Mouse (Mus musculus) heart, postnatal 25 days (tissue): Measurements from ENCODE around the gene Lix1l. TPM values are rescaled to one million over a fixed set of nuclear protein-coding genes. Genes with fewer than 3 reads are reported as not detected.
"Not testable (repeated sequence)": the region's sequence is repeated elsewhere in the genome, so short reads cannot be mapped to it uniquely, and the experiment has no call there.

Experiments used
- DNase-seq: peaks from one replicate; pipeline ENCODE4 v3.0.0; 2022; ENCODE audit warnings: low spot score
- intact Hi-C: fragments of 180-260 bp; cut with DNase I; formaldehyde crosslinking; loops from one replicate; pipeline ENCODE4 v1.15.1; 2025
- total RNA-seq, 2 experiments: library from RNA; stranded (reverse); gene quantifications; 2 replicates each; pipeline ENCODE4 v1.2.3; 2021

Lix1l gene
- total RNA-seq, 2 experiments from 2014 or later, result 25.4 to 27.2 TPM

DNA sequence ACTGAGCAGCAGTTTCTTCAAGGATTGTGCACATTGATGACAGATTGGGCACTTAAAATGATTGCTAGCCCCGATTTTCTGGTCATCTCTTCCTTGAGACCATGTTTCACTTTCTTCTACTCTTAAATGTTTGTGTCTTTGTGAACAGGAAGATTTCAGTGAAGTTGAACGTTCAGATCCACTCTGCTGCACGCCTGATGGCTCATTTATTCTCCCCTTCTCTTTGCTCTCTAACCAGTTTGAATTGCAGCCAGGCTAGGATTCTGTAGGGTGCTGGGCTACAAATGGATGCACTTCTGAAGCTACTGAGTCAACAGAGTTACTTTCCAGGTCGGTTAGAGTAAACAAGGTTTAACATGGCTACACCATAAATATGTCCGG is 1.7 kb downstream of the Lix1l start:
- intact Hi-C loops, result loop anchor here (2.0 kb wide), 1 partner anchor 26 kb away; the partner anchor contains the start of gene Rbm8a

DNA sequence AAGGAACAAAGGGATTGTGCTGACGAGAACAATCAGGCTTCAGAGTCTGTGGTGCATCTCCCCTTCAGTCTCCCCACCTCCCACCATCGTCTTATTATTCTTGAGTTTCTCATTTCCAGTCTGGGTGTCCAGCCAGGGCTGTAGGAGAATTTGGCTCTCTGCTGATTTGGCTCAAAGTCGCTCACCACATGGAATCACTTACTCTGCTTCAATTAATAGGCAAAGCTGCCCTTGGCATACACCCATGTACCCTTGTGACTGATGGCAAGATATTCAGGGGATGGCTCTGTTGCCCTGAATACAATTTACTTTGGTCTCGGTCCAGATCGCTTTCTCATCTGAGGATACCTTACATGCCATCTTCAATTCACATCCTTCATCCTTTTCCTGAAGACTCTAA is 2.4 kb downstream of the Lix1l start:
- intact Hi-C loops, result loop anchor here (2.0 kb wide), 1 partner anchor 25 kb away; the partner anchor contains the start of gene Rbm8a
- DNase-seq, result no peak

More for the DNA sequence above, 1.7 kb downstream of the Lix1l start:
- DNase-seq, result no peak

DNA sequence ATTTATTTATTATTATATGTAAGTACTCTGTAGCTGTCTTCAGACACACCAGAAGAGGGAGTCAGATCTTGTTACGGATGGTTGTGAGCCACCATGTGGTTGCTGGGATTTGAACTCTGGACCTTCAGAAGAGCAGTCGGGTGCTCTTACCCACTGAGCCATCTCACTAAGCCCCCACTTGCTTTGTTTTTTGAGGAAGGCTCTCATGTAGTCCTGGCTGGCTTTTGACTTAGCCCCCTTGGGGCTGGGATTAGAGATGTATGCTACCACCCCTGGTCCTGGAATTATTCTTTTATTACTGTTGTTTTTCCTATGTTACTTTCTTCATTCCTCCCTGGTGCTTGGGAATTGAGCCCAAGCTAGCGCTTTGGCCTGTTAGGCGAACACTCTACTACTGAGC is 5.1 kb downstream of the Lix1l start:
- intact Hi-C loops, DNase-seq: not testable (repeated sequence)

DNA sequence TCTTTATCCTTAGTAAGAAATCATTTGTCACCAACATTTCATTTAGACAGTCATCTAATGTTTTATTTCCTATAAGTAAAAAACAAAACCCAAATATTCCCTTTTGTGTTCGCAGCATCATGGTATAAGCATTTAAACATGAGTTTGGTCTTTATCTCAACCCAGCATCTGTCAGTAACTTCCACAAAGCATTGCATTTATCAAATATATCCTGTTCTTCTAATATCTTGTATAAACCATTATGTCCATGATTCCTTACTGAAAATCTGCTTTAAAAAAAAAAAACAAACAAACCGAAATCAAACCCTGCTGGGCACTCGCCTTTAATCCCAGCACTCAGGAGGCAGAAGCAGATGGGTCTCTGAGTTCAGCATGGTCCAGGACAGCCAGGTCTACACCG is 5.7 kb downstream of the Lix1l start:
- intact Hi-C loops, result no loop called here
- no peak for DNase-seq

DNA sequence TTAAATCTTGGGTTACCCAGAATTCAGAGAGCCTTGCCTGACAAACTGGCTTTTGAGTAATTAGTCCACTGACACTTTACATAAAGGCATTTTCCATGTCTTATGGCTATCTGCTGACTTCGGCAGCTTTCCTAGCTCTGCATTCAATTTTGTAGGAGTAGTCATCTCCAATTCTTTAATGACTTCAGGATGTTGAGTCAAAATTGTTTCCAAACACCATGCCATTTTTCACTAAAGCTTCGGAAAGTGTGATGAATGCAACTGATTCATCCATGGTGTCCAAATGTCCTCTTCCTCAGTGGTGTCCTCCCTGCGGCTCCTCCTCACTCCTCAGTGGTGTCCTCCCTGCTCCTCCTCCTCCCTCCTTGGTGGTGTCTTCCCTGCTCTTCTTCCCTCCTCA is 17.0 kb downstream of the Lix1l start:
- intact Hi-C loops, result no loop called here
- no peak for DNase-seq

DNA sequence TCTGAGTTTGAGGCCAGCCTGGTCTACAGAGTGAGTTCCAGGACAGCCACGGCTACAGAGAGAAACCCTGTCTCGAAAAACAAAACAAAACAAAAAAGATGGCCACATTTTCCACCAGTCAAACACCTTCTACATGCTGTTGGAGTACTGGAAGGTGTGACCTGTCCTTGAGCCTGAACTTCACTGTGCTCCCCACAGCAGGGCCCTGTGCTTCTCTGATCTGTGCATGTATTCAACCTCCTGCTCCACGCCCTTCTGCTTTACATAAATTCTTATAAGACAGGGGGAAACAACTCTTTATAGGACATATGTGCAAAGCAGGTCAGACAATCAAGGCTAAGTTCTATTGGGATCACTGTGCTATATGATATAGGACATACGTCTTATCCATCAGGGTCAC is 22.3 kb downstream of the Lix1l start:
- intact Hi-C loops, result no loop called here

DNA sequence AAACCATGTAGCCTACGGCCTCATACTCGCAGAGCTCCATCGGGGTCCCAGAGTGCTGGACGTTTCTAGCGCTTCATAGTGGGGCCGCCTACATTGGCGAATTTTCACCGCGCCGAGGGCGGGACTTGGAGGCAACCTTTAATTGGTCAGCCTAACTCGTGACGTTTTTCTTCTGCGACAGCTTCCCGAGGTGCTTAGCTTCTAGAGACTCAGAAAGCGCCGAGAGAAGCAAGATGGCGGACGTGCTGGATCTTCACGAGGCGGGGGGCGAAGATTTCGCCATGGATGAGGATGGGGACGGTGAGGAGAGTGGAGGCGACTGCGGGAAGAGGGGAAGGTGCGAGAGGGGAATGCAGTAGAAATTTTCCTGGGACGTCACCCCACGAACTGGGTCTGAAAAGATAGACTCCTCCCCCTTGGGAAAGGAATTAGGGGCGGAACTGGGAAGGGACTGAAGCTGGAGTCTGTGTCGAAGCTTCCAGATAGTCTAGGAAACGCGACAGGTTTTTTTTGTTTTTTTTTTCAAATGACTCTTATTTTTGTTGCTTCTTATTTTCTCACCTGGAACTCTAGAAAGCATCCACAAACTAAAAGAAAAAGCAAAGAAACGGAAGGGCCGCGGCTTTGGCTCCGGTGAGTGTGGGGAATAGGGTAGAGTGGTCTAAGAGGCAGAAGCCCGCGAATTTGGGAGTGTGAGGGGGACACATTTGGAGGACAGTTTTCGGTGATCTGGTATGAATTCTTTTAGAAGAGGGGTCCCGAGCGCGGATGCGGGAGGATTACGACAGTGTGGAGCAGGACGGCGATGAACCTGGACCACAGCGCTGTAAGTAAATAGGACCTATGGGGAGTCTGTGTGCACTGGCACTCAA is 29.0 kb downstream of the Lix1l start, which contains the start of gene Rbm8a:
Gene Rbm8a (plus strand): TSS at position 205 of the 872 bp plus-strand sequence.
- intact Hi-C loops, result loop anchor here (2.0 kb wide), 1 partner anchor 27 kb away; no protein-coding TSS in a partner anchor
- DNase-seq, result peak; percentile 90

More for the DNA sequence above, 22.3 kb downstream of the Lix1l start:
- no peak for DNase-seq

DNA sequence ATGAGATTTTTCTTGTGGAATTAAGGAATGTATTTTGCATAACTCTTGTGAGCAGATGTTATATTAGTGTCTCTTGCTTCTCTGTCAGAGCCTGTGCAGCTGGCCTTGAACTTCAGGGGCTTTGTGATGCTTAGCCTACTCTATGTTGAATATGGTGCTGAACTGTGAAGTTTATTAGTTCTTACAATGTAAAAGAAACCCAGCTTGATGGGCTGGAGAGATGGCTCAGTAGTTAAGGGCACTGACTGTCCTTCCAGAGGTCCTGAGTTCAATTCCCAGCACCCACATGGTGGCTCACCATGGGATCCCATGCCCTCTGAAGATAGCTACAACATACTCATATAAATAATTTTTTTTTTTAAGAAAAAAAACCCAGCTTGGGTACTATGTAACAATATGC is 31.1 kb downstream of the Lix1l start:
- intact Hi-C loops, result no loop called here

DNA sequence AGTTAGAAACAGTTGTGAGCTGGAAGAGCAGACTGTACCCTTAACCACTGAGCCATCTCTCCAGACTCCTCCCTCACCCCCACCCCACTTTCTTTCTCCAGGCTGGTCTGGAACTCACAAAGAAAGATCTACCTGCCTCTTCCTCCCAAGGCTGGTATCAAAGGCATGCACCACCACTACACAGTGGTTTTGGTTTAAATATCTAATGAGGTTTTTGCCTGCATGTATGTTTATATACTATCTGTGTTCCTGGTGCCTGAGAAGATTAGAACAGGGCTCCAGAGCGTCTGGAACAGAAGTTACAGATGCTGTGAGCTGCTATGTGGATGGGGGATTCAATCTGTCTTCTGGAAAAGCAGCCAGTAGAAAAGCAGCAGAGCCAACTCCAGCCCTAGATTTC is 33.1 kb downstream of the Lix1l start:
- no peak for DNase-seq
- intact Hi-C loops, result no loop called here

More for the DNA sequence above, 31.1 kb downstream of the Lix1l start:
- no peak for DNase-seq

DNA sequence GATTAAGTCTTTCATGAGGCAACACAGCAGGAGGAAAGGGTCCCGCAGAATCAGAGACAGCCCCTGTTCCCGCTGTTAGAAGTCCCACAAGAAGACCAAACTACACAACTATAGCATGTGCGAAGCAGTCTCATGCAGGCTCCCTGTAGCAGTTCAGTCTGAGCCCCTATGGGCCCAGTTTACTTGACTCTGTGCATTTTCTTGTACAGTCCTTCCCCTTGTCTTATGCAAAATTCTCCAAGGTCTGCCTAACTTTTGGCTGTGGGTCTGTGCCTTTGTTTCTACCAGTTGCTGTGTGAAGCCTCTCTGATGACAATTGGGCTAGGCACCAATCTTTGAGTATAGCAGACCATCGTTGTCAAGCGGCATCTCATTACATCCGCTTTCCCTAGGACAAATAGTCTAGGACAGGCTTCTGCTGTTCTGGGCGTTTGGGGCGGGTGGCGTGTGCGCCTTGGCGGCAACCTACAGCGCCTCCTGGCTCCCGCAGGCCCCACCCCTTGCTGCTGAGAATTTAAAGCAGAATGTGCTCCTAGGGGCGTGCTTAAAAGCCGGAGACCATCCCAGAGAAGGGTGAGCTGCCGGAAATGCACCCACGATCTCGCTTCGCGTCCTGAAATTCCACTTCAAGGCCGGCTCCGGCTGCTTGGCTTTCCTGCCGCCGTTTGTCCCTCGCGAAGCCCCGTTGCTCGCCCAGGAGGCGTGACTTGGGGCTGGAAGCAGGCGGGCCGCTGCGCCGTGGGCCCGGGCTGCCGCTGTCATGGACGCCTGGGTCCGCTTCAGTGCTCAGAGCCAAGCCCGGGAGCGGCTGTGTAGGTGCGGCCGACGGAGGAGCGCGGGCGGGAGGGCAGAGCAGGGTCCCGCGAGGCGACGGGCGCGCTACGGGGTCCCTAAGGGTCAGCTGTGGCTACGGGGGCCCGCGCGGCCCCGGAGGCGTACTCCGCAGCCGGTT is 34.3 kb downstream of the Lix1l start, which contains the start of the genes Pex11b and Gm42957:
Gene Pex11b (plus strand): TSS at position 449 of the 952 bp plus-strand sequence.
Gene Gm42957 (plus strand): TSS at position 547 of the 952 bp plus-strand sequence.
- peak; percentile 83 for DNase-seq
- intact Hi-C loops, result no loop called here

DNA sequence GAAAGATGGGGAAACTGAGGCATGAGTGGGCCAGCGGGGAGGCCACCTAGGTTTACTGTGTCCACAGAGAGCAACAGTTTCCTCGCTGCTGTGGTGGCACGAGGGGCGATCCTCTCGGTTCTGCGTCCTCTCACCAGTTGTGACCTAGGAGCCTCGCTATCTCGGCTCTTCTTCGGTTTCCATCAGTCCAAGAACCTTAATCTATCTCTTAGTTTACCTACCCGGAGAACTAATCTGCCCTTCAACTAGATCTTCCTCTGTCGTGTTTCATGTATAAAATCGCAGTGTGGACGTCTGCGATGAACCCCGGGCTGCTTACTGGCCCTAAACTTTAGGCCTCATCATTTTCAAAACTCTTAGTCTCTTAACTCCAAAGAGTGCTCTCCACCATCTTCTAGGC is 35.0 kb downstream of the Lix1l start:
- no peak for DNase-seq
- intact Hi-C loops, result no loop called here

DNA sequence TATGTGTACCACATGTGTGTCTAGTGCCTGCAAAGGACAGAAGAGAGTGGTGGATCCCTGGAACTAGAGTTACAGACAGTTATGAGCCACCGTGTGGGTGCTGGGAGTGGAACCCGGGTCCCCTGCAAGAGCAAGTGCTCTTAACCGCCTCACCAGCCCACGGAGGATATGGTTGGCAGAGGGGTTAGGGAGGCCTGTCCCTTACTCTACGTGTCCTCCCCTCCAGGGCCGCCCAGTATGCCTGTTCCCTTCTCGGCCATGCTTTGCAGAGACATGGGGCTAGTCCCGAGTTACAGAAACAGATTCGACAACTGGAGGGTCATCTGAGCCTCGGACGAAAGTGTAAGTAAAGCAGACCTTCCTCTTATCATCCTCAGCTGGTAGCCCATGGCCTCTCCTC is 35.5 kb downstream of the Lix1l start:
- intact Hi-C loops, result no loop called here
- no peak for DNase-seq

DNA sequence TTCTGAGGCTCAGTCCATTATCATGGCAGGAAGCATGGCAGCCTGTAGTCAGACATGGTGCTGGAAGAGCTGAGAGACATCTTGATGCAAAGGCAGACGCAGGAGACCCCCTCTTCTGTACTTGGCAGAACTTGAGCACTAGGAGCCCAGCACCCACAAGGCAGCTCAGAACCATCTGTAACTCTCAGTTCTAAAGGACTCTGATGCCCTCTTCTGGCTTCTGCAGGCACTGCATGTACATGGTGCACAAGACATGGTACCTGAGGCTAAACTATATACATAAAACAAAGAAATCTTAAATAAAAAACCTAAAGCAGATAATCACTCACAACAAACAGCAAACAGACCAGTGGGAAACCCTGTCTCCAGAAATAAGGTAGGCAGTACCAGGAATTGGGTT is 38.3 kb downstream of the Lix1l start:
- intact Hi-C loops, result loop anchor here (1.0 kb wide), 2 partner anchors 59 to 93 kb away; no protein-coding TSS in a partner anchor
- DNase-seq, result no peak

DNA sequence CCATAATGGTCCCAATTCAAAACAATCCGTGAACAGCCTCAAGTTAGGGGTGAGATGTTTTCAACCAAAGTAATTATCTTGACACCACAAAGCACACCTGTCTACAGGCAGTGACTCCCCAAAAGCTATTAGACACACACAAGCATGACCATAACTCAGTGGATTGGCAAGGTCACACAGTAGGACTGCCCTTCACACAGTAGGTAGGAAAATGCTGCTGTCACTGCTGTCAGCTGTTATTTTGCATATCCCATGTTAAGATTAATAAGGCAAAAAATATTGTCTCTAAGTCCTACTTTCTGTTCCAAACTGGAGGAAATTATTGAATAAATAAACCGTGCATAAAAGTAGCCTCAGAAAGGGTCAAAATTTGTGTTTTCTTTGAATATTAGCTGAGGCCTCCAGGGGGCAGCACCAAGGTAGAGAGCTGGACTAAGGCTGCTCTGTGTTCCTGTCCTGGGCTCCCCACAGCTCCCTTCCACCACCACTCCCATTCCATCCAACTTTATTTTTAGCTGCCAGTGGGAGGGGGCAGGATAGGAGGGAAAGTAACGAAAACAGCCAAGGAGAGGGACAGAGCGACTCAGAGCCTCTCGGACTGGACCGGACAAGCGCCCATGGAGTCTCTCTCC is 44.2 kb downstream of the Lix1l start, which contains the start of gene Itga10:
Gene Itga10 (plus strand): TSS at position 567 of the 632 bp plus-strand sequence.
- DNase-seq, result no peak
- intact Hi-C loops, result no loop called here

DNA sequence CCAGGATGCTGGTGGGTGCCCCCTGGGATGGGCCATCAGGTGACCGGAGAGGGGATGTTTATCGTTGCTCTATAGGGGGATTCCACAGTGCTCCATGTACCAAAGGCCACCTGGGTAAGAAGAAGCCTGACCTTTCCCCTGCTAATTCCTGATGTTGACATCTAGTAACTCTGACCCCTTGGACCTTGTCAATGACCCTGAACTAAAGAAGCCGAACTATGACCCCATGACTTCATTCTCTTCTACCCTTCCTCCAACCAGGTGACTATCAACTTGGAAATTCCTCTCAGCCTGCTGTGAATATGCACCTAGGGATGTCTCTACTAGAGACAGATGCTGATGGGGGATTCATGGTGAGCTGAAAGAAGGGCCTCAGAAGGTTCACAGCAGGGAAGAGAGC is 46.4 kb downstream of the Lix1l start:
- intact Hi-C loops, result no loop called here
- DNase-seq, result no peak

DNA sequence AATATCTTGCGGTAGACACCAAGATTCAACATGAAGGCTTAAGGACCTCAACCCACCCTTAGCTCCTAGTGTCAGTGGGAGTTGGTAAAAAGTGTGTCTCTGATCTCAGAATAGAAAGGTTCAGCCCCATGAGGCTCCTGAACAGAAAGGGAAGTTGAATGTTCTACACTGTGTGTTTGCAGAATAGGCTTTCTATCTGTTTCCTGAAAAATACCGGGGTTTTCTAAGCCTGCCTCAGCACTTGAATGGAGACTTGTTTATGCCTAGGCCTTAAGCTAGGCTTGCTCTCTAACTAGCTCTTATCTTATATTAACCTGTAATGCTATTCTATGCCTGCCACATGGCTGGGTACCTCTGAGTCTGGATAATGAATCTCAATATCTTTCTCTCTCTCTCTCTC is 60.0 kb downstream of the Lix1l start:
- intact Hi-C loops, result no loop called here
- no peak for DNase-seq

DNA sequence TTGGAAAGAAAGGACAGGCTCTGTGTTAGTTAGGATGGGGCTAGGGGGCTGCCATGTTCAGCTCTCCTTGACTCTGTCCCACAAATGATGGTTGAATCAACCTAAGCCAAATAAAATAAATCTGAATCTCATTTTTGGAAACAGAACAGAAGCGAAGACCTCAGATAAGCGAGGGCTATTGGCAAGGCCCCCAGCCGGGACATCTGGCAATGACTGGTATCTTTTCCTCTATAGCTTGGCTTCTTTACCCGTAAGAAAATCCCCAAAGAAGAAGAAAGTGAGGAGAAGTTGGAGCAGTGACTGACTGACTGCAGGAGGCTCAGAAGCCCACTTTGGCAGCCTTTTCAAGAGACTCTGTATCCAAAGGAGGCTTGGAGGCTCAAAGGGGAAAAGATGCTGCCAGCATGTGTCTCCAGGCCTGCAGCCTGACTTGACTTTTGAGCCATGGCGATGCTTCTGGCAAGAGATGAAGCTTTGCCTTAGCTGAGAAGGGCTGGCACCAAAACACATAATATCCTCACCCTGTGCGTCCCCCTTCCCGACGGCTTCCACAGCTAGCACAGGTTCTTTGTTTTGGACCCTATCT is 61.9 kb downstream of the Lix1l start:
- intact Hi-C loops, result no loop called here
- no peak for DNase-seq

DNA sequence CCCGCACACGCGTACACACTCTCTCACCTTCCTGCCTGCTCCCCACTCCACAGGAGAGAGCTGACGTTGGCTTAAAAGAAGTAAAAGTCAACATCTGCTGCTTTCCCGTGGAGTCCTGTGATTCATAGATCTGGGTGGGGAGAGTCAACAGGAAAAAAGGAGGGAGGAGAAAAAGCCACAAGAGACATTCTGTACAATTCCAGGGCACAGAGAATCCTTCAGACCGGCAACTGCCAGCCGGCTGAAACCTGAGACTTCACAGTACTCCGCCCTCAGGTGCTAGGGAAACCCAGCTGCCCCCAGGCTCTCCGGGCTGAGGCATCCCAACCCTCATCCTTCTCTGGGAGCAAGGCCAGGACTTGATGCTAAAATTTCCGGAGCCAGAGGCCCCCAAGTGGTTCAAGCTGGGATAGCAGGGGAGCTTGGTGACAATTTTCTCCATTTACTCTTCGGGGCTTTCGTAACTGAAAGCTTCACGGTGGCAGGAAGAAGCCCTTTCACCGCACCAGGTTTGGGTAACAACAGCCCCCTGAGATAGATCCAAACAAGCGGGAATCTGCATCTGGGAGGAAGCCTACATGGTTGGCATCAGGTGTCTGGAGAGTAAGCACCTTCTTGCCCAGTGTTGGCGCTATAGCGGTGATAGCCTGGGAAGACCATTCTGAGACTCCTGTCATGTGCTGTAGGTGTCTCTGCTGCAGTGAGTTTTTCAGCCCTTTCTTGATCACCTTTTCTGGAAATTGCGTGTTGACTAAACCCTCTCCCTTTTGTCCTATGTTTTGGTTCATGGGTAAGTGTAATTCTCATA is 62.7 kb downstream of the Lix1l start:
- DNase-seq, result peak; percentile 59
- intact Hi-C loops, result no loop called here
